Mouse (Mus musculus): ENCODE results near the gene Vav3. TPM values are rescaled to one million over a fixed set of nuclear protein-coding genes. Genes with fewer than 3 reads are reported as not detected.

Vav3 gene
- polyA plus RNA-seq, 1 experiment from 2014 or later: 28.3 TPM

DNA sequence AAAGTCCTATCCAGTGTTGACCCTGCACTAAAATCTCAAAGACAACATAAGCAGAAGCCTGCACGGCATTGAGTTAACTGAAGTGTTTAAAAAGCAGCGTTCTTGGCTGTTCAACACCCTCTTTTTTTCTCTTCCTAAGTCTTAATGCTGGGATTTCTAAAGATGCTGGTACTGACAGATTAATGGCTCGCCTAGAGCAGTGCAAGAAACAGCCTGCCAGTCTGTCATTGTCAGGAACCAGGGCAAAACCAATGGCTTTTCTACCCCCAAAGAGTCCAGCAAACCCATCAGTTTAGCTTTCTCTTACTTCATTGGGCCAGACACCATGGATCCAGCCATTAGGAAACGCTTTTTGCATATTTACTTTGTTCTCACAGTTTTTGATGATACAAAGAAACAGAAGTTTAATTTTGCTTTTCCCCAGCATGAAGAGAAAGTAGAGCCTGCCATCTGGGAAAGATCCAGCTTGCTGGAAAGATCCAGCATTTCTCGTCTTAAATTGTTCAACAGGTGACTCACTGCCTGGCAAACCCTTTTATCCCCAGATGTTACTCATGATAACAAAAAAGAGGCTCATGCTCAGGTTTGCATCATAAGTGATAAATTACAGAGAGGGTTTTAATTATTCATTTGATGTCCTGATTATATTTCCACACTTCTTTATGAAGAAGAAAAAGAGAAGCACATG lies 343.3 kb downstream of the Vav3 start:
- Histone ChIP-seq H3K27ac (no peak overlapping the region), H3K4me3 (replicated peaks; ENCODE audit: low read depth, low read length) (no peak overlapping the region), H3K27me3 (ENCODE audit: insufficient read depth, low read length) (no peaks in the 10 kb centered on the region), H3K4me1 (replicated peaks; ENCODE audit: insufficient read depth, low read length) (no peaks in the 10 kb centered on the region), H3K9ac (ENCODE audit: low read depth, low read length) (no peak overlapping the region), H3K4me2 (ENCODE audit: low read length) (no peak overlapping the region), H3K36me3 (ENCODE audit: insufficient read depth, low read length) (no peaks in the 10 kb centered on the region), H3K9me3 (replicated peaks; ENCODE audit: low read length) (no peaks in the 10 kb centered on the region)
- no peak for DNase-seq (ENCODE audit: low spot score)
- 69% methylated on average over 5 of the region's 5 CpGs for WGBS
- TF ChIP-seq CTCF (IDR thresholded peaks at IDR 0.05; ENCODE audit: low read depth): no peak
- no peak for ATAC-seq (replicated peaks; ENCODE audit: low FRiP score, low read depth)

GRCm38 (mm10) chr3:109690566-109690965 lies 350.1 kb downstream of the Vav3 start:
- ATAC-seq (replicated peaks; ENCODE audit: low FRiP score, low read depth): no peak
- 62% methylated on average over 2 of the region's 2 CpGs for WGBS

GRCm38 (mm10) chr3:109692613-109693012 lies 352.2 kb downstream of the Vav3 start:
- no peak overlapping the region for H3K27ac ChIP-seq
- TF ChIP-seq CTCF (IDR thresholded peaks at IDR 0.05; ENCODE audit: low read depth): no peak
- no peak overlapping the region for H3K4me3 ChIP-seq (replicated peaks; ENCODE audit: low read depth, low read length)
- no peak overlapping the region for H3K4me2 ChIP-seq (ENCODE audit: low read length)
- DNase-seq (ENCODE audit: low spot score): no peak
- no peaks in the 10 kb centered on the region for H3K4me1 ChIP-seq (replicated peaks; ENCODE audit: insufficient read depth, low read length)
- H3K9me3 ChIP-seq (replicated peaks; ENCODE audit: low read length): no peaks in the 10 kb centered on the region
- H3K36me3 ChIP-seq (ENCODE audit: insufficient read depth, low read length): no peaks in the 10 kb centered on the region
- ATAC-seq (replicated peaks; ENCODE audit: low FRiP score, low read depth): no peak
- 89% methylated on average over 3 of the region's 3 CpGs for WGBS
- no peak overlapping the region for H3K9ac ChIP-seq (ENCODE audit: low read depth, low read length)
- no peaks in the 10 kb centered on the region for H3K27me3 ChIP-seq (ENCODE audit: insufficient read depth, low read length)

More at GRCm38 (mm10) chr3:109690566-109690965, 350.1 kb downstream of the Vav3 start:
- Histone ChIP-seq H3K4me3 (replicated peaks; ENCODE audit: low read depth, low read length) (no peak overlapping the region), H3K27me3 (ENCODE audit: insufficient read depth, low read length) (no peaks in the 10 kb centered on the region), H3K9me3 (replicated peaks; ENCODE audit: low read length) (no peaks in the 10 kb centered on the region), H3K4me2 (ENCODE audit: low read length) (no peak overlapping the region), H3K4me1 (replicated peaks; ENCODE audit: insufficient read depth, low read length) (no peaks in the 10 kb centered on the region), H3K27ac (no peak overlapping the region), H3K9ac (ENCODE audit: low read depth, low read length) (no peak overlapping the region), H3K36me3 (ENCODE audit: insufficient read depth, low read length) (no peaks in the 10 kb centered on the region)
- DNase-seq (ENCODE audit: low spot score): no peak
- TF ChIP-seq CTCF (IDR thresholded peaks at IDR 0.05; ENCODE audit: low read depth): no peak

- H3K4me2 ChIP-seq (ENCODE audit: low read length): no peak overlapping the region
- H3K36me3 ChIP-seq (ENCODE audit: insufficient read depth, low read length): no peaks in the 10 kb centered on the region
- WGBS: 73% methylated on average over 1 of the region's 1 CpGs
- TF ChIP-seq CTCF (IDR thresholded peaks at IDR 0.05; ENCODE audit: low read depth): no peak
- no peak for ATAC-seq (replicated peaks; ENCODE audit: low FRiP score, low read depth)
- H3K9me3 ChIP-seq (replicated peaks; ENCODE audit: low read length): no peaks in the 10 kb centered on the region
- H3K4me3 ChIP-seq (replicated peaks; ENCODE audit: low read depth, low read length): no peak overlapping the region
- DNase-seq (ENCODE audit: low spot score): no peak
- no peaks in the 10 kb centered on the region for H3K4me1 ChIP-seq (replicated peaks; ENCODE audit: insufficient read depth, low read length)
- no peaks in the 10 kb centered on the region for H3K27me3 ChIP-seq (ENCODE audit: insufficient read depth, low read length)
- H3K27ac ChIP-seq: no peak overlapping the region
- no peak overlapping the region for H3K9ac ChIP-seq (ENCODE audit: low read depth, low read length)
Observed at GRCm38 (mm10) chr3:109701301-109701700, 360.8 kb downstream of the Vav3 start.

DNA sequence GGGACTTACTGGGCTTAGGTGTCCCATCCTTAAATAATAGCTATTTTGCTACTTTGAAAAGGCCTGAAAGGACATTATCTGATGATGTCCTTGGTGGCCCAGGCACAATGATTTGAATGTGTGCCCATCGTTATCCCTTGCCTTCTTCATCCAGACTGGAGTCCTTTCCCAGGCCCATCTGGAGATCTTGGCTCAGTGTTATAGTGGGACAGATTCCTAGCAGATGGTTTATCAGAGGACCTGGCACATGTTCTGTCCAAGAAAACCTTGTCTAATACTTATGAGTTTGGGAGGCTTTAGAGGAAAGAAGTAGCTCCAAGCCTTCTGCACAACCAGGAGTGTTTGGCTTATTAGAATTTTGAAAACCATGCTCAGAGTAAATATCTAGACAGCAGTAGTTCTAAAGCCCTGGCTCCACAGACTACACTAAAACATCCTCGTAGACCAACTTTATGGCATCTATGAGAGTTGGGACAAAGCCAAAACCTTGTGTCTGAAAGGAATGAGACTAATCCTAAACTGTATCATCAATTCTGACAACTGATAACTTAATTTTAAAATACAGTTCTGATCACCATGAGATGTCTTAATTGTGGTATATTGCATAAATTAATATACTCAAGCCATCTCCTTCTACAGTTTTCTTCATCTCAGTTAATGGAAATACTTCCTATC lies 367.5 kb downstream of the Vav3 start:
- no peak for ATAC-seq (replicated peaks; ENCODE audit: low FRiP score, low read depth)
- H3K4me2 ChIP-seq (ENCODE audit: low read length): no peak overlapping the region
- H3K4me3 ChIP-seq (replicated peaks; ENCODE audit: low read depth, low read length): no peak overlapping the region
- no peaks in the 10 kb centered on the region for H3K36me3 ChIP-seq (ENCODE audit: insufficient read depth, low read length)
- TF ChIP-seq CTCF (IDR thresholded peaks at IDR 0.05; ENCODE audit: low read depth): no peak
- no peak overlapping the region for H3K9ac ChIP-seq (ENCODE audit: low read depth, low read length)
- no peak overlapping the region for H3K27ac ChIP-seq
- no peaks in the 10 kb centered on the region for H3K27me3 ChIP-seq (ENCODE audit: insufficient read depth, low read length)
- H3K9me3 ChIP-seq (replicated peaks; ENCODE audit: low read length): no peaks in the 10 kb centered on the region
- WGBS: 81% methylated on average over 2 of the region's 2 CpGs
- no peaks in the 10 kb centered on the region for H3K4me1 ChIP-seq (replicated peaks; ENCODE audit: insufficient read depth, low read length)
- no peak for DNase-seq (ENCODE audit: low spot score)

- H3K4me1 ChIP-seq (replicated peaks; ENCODE audit: insufficient read depth, low read length): no peaks in the 10 kb centered on the region
- no peaks in the 10 kb centered on the region for H3K27me3 ChIP-seq (ENCODE audit: insufficient read depth, low read length)
- no peaks in the 10 kb centered on the region for H3K36me3 ChIP-seq (ENCODE audit: insufficient read depth, low read length)
- 78% methylated on average over 7 of the region's 7 CpGs for WGBS
- H3K27ac ChIP-seq: no peak overlapping the region
- H3K9me3 ChIP-seq (replicated peaks; ENCODE audit: low read length): no peaks in the 10 kb centered on the region
- H3K9ac ChIP-seq (ENCODE audit: low read depth, low read length): no peak overlapping the region
- TF ChIP-seq CTCF (IDR thresholded peaks at IDR 0.05; ENCODE audit: low read depth): no peak
- DNase-seq (ENCODE audit: low spot score) (no peak), ATAC-seq (replicated peaks; ENCODE audit: low FRiP score, low read depth) (no peak)
- H3K4me2 ChIP-seq (ENCODE audit: low read length): no peak overlapping the region
- no peak overlapping the region for H3K4me3 ChIP-seq (replicated peaks; ENCODE audit: low read depth, low read length)
Observed at GRCm38 (mm10) chr3:109711751-109712150, 371.3 kb downstream of the Vav3 start.

Data from kidney, postnatal 0 days (tissue).